Mouse (Mus musculus) embryonic facial prominence, embryonic 10.5 days (tissue): ENCODE data around the gene Cxcr5. TPM values are rescaled to one million over a fixed set of nuclear protein-coding genes. Genes with fewer than 3 reads are reported as not detected.
A peak's percentile ranks its signal among the peaks of the same experiment; 100 is the strongest.

ENCODE experiments used
- DNase-seq: peaks from one replicate; pipeline ENCODE4 v3.0.0-alpha.2; 2017; ENCODE audit warnings: low spot score
- H3K27ac ChIP-seq: fragments of 300-500 bp; sonication (generic); replicated peaks from 2 replicates; pipeline ENCODE4 v1.5.1; 2016; ENCODE audit warnings: mild to moderate bottlenecking
- H3K27me3 ChIP-seq: fragments of 300-500 bp; sonication (generic); replicated peaks from 2 replicates; pipeline ENCODE4 v1.6.1; 2016; ENCODE audit warnings: low read depth, mild to moderate bottlenecking; ENCODE audit not compliant: poor library complexity, severe bottlenecking
- H3K36me3 ChIP-seq: fragments of 300-500 bp; sonication (generic); replicated peaks from 2 replicates; pipeline ENCODE4 v1.6.1; 2016; ENCODE audit warnings: mild to moderate bottlenecking, moderate library complexity
- H3K4me1 ChIP-seq: fragments of 300-500 bp; sonication (generic); 2 replicates; pipeline ENCODE4 v1.6.1; 2016
- H3K4me3 ChIP-seq: fragments of 300-500 bp; sonication (generic); 2 replicates; pipeline ENCODE4 v1.5.1; 2016; ENCODE audit warnings: mild to moderate bottlenecking, moderate library complexity
- H3K9me3 ChIP-seq: fragments of 300-500 bp; sonication (generic); 2 replicates; pipeline ENCODE4 v1.6.1; 2016; ENCODE audit warnings: mild to moderate bottlenecking
- WGBS: fragments of 180-500 bp; shearing (Covaris S2); methylation state at CpG from one replicate; pipeline ENCODE4 v1.1.7; 2016; 5-methylcytosine and 5-hydroxymethylcytosine counted together
- polyA plus RNA-seq: library from polyadenylated mRNA; unstranded; fragments of >200 nt; fragmentation: Nextera tagmentation; extraction: Ambion mirVana; gene quantifications from 2 replicates; pipeline ENCODE4 v1.2.1, GENCODE M21; 2016

The Cxcr5 gene
- polyA plus RNA-seq, 1 experiment from 2014 or later: not detected

DNA sequence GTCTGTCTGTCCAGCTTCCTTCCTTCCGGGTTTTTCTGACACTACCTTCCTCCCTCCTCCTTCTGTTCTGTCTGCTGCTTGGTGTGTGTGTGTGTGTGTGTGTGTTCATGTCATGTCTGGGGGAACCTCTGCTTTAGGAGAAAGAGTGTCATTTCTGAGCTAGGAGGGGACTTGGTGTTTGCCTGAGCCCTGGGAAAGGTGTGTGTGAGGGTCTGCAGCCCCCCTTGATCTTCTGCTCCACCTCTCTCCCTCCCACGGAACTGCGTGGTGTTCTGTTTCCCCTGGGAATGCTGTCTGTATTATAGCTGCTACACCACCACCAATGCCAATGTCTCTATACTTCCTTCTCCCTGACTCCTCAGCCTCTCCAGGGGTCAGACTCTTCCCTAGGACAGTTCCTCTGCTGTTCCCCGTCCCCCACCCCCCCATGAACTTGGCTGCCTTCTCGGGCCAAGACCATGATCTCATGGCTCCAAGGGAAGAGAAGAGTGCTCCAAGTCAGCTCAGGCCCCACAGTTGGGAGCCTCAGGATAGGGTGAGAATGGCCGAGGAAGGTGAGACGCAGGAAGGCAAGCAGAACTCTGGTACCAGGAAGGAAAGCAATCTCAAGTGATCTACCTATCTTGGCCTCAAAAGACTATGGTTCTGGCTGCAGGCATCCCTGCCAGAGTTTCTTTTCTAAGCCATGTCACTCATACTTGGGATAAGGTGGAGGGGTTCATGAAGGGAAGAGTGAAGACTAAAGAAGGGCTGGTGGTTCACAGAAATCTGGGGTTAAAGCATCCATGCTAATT is 77.2 kb downstream of the Cxcr5 start:
- no peaks in the 10 kb centered on the region for H3K27me3 ChIP-seq
- peak overlapping the region; percentile 93 for H3K4me3 ChIP-seq
- 31% methylated on average over 7 of the region's 7 CpGs for WGBS
- peaks cover 85% of the 10 kb centered on the region for H3K4me1 ChIP-seq
- peak overlapping the region; percentile 96 for H3K27ac ChIP-seq
- no peaks in the 10 kb centered on the region for H3K9me3 ChIP-seq
- no peak for DNase-seq
- H3K36me3 ChIP-seq: 0 out of 2 replicates have a peak, but pooled peaks cover 7% of the 10 kb centered on the region

DNA sequence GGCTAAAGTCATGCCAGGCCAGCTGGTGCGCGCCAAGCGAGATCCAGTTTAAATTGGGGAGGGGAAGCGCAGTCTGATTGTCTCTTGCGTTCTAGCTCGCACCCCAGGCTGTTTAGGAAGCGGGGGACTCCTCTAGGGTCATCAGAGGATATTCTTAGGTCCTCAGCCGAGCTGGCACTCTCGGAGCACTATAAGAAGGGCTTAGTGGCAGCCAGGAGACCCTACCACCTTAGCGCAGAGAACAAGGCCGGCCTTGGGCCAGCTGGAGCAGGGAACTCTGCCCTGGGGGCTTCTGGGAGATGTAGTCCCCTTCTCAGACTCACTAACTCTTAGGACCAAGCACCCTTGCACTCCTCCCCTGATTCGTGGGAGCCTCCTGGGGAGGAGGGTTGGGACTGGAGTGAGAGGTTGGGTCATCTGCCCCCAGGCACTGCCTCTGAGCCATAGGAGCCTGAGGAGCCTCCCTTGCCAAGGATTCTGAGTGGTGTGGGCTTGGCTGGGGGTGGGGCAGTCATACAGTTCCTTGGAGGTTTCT is 78.1 kb downstream of the Cxcr5 start:
- no peaks in the 10 kb centered on the region for H3K9me3 ChIP-seq
- peak overlapping the region; percentile 93 for H3K4me3 ChIP-seq
- WGBS: under 1% methylated on average over 12 of the region's 12 CpGs
- DNase-seq: peak; percentile 81
- peaks cover 83% of the 10 kb centered on the region for H3K4me1 ChIP-seq
- no peaks in the 10 kb centered on the region for H3K27me3 ChIP-seq
- H3K36me3 ChIP-seq: 0 out of 2 replicates have a peak, but pooled peaks cover 7% of the 10 kb centered on the region
- peak overlapping the region; percentile 96 for H3K27ac ChIP-seq

- no peaks in the 10 kb centered on the region for H3K9me3 ChIP-seq
- H3K27me3 ChIP-seq: no peaks in the 10 kb centered on the region
- H3K4me1 ChIP-seq: peaks cover 83% of the 10 kb centered on the region
- under 1% methylated on average over 39 of the region's 39 CpGs for WGBS
- H3K36me3 ChIP-seq: 0 out of 2 replicates have a peak, but pooled peaks cover 7% of the 10 kb centered on the region
- peak overlapping the region; percentile 96 for H3K27ac ChIP-seq
- DNase-seq: peak; percentile 47
- peak overlapping the region; percentile 93 for H3K4me3 ChIP-seq
Measured at GRCm38 (mm10) chr9:44483041-44483509, 78.6 kb downstream of the Cxcr5 start.

GRCm38 (mm10) chr9:44482552-44482951 is 79.1 kb downstream of the Cxcr5 start, which contains the start of gene Bcl9l:
Bcl9l (plus strand) TSS chr9:44482825.
- DNase-seq: peak; percentile 98
- H3K27me3 ChIP-seq: no peaks in the 10 kb centered on the region
- under 1% methylated on average over 31 of the region's 31 CpGs for WGBS
- no peaks in the 10 kb centered on the region for H3K9me3 ChIP-seq
- H3K4me1 ChIP-seq: peaks cover 83% of the 10 kb centered on the region
- H3K27ac ChIP-seq: peak within 1 kb of the TSS; percentile 96
- 0 out of 2 replicates have a peak, but pooled peaks cover 7% of the 10 kb centered on the region for H3K36me3 ChIP-seq
- H3K4me3 ChIP-seq: peak within 1 kb of the TSS; percentile 93

- no peaks in the 10 kb centered on the region for H3K9me3 ChIP-seq
- peak overlapping the region; percentile 96 for H3K27ac ChIP-seq
- H3K27me3 ChIP-seq: peaks cover 3% of the 10 kb centered on the region; the same call in 1 of the 2 replicates
- WGBS: 8% methylated on average over 3 of the region's 3 CpGs
- peaks cover 83% of the 10 kb centered on the region for H3K4me1 ChIP-seq
- H3K4me3 ChIP-seq: peak overlapping the region; percentile 93
- 0 out of 2 replicates have a peak, but pooled peaks cover 7% of the 10 kb centered on the region for H3K36me3 ChIP-seq
- DNase-seq: no peak
Measured at GRCm38 (mm10) chr9:44482112-44482511, 79.6 kb downstream of the Cxcr5 start.

DNA sequence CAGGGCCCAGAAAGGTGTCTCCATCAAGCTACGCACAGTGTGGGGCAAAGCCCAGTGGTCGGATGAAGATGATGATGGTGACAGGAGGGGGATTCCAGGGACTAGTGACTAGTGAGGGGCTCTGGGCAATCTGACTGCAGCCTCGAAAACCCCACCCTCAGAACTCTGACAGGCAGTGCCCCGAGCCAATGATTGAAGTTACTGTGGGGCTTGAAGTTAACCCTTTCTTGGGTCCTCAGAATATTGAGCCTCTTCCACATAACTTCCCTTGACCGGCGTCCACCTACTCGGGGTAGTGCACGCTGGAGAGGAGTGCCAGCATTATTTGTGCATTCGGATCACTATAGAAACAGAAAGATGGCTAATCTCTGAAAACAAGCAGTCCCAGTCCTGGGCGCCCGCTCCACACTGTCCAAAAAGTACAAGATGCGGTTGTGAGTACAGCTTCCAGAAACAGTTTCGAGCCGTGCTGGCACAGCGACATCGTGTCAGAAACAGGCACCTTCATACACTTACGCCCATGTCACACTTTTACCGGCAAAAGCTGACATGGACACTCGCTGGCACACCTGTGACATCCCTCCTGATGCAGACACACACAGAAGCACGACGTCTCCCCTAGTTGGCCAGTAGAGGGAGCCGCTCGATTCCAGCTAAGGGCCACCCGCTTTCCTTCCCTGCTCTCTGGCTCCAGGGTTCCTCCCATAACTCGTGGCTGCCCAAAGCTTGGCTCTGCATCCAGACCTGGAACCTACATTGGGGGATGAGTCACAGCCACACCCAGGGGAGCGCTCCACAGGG is 81.8 kb downstream of the Cxcr5 start:
- no peaks in the 10 kb centered on the region for H3K9me3 ChIP-seq
- peaks cover 61% of the 10 kb centered on the region for H3K4me1 ChIP-seq
- H3K27me3 ChIP-seq: peaks cover 11% of the 10 kb centered on the region
- under 1% methylated on average over 26 of the region's 26 CpGs for WGBS
- H3K36me3 ChIP-seq: no peaks in the 10 kb centered on the region
- peak overlapping the region; percentile 74 for H3K4me3 ChIP-seq
- peak overlapping the region; percentile 96 for H3K27ac ChIP-seq
- DNase-seq: peak; percentile 87

DNA sequence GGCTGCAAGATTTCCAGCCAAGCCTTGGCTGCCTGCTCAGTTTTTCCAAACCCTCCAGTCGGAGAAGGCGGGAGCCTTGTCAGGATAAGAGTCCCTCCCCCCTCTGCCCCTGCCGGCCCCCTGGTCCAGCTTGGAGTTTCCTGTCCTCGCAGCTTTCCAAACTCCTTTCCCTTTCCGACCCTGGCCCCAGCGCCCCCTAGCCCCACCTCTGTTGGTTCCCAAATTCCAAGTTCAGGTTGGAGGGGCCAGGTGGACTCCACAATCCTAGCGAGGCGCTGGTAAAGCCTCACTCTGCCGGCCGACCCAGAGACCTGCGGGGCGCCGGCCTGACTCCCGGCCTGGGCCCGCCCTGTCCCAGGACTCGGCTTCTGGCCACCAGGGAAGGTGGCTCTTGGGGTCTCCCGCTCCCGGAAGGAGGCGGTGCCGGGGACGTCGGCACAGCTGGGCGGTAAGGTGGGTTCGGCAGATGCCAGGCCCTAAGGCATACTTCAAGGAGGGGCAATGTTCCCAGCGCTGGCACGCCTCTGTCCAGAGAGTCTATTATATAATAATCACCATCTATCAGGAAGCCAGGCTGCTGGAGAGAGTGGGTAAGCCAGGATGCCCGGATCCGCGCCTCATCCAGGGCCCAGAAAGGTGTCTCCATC is 82.6 kb downstream of the Cxcr5 start:
- under 1% methylated on average over 29 of the region's 29 CpGs for WGBS
- H3K27ac ChIP-seq: peak overlapping the region; percentile 96
- DNase-seq: peak; percentile 95

GRCm38 (mm10) chr9:44478229-44478921 is 83.3 kb downstream of the Cxcr5 start:
- peaks cover 11% of the 10 kb centered on the region for H3K27me3 ChIP-seq
- H3K4me1 ChIP-seq: peaks cover 46% of the 10 kb centered on the region
- no peaks in the 10 kb centered on the region for H3K9me3 ChIP-seq
- peak; percentile 95 for DNase-seq
- no peaks in the 10 kb centered on the region for H3K36me3 ChIP-seq
- WGBS: under 1% methylated on average over 24 of the region's 27 CpGs
- peak overlapping the region; percentile 96 for H3K27ac ChIP-seq
- peak overlapping the region; percentile 74 for H3K4me3 ChIP-seq

More for the DNA sequence above, 82.6 kb downstream of the Cxcr5 start:
- Histone ChIP-seq H3K9me3 (no peaks in the 10 kb centered on the region), H3K4me3 (peak overlapping the region; percentile 74), H3K4me1 (peaks cover 53% of the 10 kb centered on the region), H3K27me3 (peaks cover 11% of the 10 kb centered on the region), H3K36me3 (no peaks in the 10 kb centered on the region)

DNA sequence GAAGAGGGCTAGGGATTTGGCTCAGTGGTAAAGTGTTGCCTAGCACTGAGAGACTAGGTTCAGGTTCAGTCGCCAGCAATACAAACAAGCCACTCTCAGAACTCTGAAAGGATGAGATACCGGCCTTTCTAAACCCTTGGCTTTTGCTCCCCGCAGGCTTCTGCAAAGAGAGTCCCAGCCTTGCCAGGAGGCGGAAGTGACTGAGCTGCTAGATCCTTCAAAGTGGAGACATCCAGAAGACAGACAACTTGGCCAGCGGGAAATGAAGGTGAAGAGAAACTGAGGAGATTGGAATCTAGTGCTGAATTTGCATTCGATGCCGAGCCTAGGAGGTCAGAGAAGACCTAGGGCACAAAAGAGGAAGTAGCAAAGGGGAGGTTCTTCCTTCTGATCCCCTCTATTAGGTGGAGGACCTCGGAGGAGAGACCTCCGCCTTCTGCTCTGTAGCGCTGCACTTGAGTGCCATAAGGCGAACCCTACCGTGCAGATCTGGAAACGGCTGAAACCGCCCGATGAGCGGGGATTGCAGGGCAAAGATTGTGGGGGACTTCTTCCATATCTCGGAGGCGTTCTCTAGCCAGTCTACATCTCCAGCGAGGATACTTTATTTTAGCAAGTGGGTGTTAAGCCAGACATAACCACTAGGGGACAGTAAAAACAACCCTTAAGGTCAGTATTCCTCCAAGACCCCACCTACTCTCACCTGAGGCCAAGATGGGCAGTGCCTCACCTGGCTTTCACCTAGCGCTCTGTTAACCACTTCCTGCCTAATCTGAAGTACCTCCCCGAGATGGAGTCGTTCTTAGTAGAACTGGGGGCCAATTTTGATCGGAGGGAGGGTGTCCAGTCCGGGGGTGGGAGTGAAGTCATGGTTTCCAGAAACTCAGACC is 84.1 kb downstream of the Cxcr5 start:
- Histone ChIP-seq H3K36me3 (no peaks in the 10 kb centered on the region), H3K27ac (peak overlapping the region; percentile 96), H3K27me3 (peaks cover 11% of the 10 kb centered on the region), H3K4me3 (peak overlapping the region; percentile 74), H3K9me3 (no peaks in the 10 kb centered on the region), H3K4me1 (peaks cover 44% of the 10 kb centered on the region)
- peak; percentile 50 for DNase-seq
- 4% methylated on average over 24 of the region's 24 CpGs for WGBS

DNA sequence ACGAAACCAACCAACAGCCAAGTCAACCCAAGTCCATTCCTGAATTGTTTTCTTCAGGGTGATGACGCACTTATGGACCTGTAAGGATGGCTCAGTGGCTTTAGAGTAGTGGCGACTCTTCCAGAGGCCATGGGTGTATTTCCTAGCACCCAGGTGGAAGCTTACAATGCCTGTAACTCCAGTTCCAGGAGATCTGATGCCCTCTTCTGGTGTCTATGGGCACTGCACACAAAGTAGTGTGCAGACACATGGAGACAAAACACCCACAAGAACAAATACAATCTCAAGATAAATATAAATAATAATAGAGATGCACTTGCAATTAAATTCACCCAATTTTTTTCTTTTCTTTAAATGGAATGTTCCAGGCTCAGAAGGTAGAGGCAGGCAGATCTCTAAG is 85.7 kb downstream of the Cxcr5 start:
- H3K4me3 ChIP-seq: no peak overlapping the region
- H3K27me3 ChIP-seq: peaks cover 11% of the 10 kb centered on the region
- no peaks in the 10 kb centered on the region for H3K36me3 ChIP-seq
- peaks cover 32% of the 10 kb centered on the region for H3K4me1 ChIP-seq
- 94% methylated on average over 3 of the region's 3 CpGs for WGBS
- no peaks in the 10 kb centered on the region for H3K9me3 ChIP-seq
- DNase-seq: no peak
- H3K27ac ChIP-seq: no peak overlapping the region

GRCm38 (mm10) chr9:44474327-44474726 is 87.3 kb downstream of the Cxcr5 start:
- no peaks in the 10 kb centered on the region for H3K36me3 ChIP-seq
- 59% methylated on average over 1 of the region's 1 CpGs for WGBS
- no peaks in the 10 kb centered on the region for H3K9me3 ChIP-seq
- H3K27me3 ChIP-seq: peaks cover 11% of the 10 kb centered on the region
- no peak for DNase-seq
- no peak overlapping the region for H3K4me3 ChIP-seq
- H3K27ac ChIP-seq: no peak overlapping the region
- H3K4me1 ChIP-seq: peaks cover 21% of the 10 kb centered on the region
